Mouse (Mus musculus) cerebellum, postnatal 4 days (tissue): Measurements from ENCODE around the gene Ctss.

Source experiments
- DNase-seq, 2 experiments: peaks; one replicate each; pipeline ENCODE4 v3.0.0; 2022; ENCODE audit warnings: low spot score in 2 of 2, mixed read lengths in 1 of 2

Gene Ctss

DNA sequence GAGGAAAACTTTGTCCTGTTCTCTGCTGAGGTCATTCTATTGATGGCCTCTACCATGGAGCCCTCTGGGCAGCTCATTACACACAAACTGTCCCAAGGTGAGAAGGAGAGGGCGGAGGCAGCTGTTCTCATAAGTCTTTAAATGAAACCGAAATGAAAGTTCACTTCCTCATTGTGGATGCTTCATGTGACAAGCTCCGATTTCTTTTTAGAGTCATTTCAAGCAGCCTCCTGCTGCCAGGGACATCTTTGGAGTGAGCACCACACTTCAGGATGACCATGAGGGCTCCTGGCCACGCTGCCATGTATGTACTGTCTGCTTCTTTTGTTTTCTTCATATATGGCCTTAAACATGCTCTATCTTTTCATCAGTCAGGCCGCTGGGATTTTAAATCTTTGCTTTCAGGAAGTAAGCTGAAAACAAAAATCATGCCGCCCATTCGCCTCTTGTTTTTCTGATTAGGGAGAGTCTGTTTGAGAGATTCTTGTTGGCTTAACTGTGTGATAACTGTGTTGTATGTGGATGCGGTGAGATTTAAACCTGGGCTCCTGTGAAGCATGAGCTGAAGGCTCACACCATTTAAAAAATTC is at the start of gene Ctss:
TSS of gene Ctss (plus strand) at position 165 of the 590 bp plus-strand sequence.
- DNase-seq, result no peak

DNA sequence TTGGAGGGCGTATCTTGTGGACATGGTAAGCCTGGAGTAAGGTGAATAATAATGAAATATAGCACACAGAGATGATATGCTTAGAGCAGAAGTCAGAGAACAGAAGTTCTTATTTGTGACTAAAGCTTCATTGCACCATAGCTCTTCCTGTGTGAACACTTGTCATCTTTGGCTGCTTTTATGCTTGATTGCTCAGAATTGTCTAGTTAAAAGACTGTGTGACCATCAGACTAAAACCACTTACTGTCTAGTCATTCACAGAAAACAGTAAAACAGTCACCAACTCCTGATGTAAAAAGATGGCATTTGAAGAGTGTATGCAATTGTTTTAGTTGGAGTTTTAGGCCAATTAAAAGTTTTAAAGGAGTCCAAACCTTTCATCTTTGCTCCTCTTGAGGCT is 47.6 kb upstream of the Ctss start:
- DNase-seq, result no peak

DNA sequence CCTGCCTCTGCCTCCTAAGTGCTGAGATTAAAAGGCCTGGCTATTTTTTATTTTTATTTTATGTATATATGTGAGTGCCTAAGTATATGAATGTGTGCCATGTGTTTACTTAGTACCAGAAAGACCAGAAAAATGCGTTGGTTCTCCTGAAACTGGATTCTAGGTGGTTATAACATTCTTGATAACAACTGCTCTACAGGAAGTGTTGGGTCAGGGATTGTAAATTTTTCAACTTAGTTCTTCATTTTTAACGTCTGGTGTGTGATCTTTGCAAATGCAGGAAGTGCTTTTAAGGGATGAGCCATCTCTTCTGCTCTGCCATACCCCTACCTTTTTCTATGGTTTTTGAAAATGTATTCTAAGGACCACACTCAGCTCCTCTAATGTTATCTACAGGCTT is 40.2 kb upstream of the Ctss start:
- no peak for DNase-seq

DNA sequence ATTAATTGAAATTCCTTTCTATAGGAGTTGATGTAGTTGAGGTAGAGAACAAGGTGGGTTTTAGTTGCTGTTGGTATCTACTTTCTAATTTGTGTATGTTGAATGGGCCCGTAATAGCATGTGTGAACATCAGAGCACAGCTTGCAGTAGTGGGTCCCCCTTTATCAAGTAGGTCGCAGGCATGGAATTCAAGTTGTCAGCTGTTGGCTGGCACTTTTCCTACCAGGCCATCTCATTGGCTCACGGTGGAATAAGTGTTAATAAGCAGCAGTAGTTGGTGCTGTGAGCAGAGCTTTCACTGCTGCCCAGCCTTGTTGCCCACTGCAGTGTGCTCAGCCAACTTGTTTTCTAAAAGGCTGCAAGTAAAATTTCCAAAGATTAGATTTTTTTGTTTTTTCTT is 37.9 kb upstream of the Ctss start:
- no peak for DNase-seq

DNA sequence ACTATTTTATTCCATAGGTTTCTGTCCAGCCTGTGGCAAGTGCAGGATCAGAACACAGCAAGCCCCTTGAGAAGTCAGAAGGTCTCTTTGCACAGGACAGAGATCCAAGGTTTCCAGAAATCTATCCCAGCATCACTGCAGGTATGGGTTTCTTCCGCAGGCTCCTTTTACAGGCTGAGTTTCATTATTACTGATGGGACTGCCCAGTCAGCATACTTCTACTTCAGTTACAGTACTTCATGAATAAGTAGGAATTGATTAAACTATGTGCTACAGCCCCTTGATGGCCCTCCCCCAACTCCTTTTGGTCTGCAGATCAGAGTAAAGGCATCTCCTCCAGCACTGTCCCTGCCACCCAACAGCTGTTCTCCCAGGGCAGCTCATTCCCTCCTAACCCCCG is 36.3 kb upstream of the Ctss start:
- no peak for DNase-seq

DNA sequence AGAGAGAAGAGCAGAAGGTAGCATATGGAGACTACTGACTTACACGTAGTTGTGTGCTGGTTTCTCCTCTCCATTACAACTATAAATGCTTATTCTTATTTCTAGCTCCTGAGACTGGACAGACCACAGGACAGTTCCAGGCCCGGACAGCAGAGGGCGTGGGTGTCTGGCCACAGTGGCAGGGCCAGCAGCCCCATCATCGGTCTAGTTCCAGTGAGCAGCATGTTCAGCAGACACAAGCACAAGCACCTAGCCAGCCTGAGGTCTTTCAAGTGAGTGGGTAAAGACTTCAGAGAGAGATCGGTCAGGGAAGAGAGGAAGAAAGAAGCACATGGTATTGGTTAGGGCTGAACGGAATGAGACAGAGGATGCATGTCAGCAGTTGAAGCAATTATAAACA is 32.2 kb upstream of the Ctss start:
- peak; percentile 36 to 67 for DNase-seq

DNA sequence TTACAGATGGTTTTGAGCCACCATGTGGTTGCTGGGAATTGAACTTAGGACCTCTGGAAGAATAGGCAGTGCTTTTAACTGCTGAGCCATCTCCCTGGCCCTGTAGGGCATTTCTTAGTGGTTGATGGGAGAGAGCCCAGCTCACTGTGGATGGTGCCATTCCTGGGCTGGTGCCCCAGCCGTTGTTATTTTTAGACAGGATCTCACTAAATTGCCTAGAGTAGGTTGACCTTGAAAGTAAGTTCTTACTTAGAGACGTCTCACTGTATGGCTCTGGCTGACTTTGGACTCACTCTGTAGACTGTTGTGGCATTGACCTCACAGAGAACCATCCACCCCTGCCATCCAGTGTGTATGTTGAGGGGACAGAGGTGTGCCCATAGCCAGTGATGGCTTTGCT is 28.4 kb upstream of the Ctss start:
- no peak for DNase-seq

DNA sequence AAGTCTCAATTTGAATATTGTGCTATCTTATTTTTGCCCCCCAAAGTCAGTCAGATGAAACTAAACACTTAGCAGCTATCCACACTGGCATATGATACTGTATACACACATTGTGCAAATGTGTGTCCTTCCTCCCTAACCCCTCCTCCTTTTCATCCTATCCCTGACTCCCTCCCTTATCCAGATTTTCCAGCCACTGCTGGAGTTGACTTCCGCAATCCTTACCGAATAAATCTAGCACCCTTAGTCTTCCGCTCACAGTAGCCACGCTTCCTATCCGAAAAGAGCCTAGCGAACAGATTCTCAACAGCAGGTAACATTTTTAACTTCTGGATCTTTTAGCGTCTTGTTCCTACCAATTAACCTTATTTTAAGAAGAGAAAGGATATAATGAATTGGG is 27.6 kb upstream of the Ctss start, which contains the start of gene Ctsk:
TSS of gene Ctsk (plus strand) at position 233 of the 400 bp plus-strand sequence.
- DNase-seq, result no peak

DNA sequence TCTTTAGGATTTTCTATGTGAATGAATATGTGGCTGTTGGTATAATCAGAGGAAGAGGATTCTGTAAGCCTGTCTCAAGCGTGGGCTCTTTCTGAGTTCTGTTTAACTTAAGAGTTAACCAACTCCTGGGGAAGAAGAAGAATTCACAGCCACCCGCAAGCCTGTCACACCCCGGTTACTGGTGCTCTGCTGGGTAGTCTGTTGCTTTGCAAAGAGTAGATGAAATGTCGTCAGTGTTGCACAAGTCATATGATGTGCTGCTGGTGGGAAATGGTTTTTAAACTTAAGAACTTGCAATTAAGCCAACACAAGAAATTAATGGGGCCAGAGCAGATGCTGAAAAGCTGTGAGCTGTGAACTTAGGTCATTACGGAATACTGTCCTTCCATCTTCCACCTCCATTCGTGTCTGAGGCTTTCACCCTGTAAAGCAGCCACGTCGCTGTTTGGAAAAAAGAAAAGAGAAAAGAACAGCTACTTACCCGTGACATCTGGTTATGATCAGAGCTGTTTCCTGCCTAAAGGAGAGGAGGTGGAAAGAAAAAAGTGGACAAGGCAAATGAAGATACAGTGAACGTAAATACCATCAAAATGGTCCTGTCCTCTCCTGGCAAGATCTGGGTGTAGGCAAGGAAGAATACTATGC is 27.0 kb upstream of the Ctss start:
- no peak for DNase-seq

DNA sequence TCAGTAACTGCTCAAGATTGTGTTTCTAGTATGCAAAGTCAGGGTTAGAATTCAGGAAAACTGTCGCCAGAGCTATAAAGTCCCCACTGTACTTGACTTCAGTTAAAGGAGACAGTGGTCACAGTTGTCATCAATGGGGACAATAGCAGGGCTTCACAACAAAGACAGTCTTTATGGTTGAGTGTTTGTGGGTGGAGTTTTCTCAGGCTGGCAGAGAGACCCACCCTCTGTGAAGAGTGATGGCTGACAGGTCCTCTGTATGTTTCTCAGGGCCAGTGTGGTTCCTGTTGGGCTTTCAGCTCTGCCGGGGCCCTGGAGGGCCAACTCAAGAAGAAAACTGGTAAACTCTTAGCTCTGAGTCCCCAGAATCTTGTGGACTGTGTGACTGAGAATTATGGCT is 24.3 kb upstream of the Ctss start:
- no peak for DNase-seq

DNA sequence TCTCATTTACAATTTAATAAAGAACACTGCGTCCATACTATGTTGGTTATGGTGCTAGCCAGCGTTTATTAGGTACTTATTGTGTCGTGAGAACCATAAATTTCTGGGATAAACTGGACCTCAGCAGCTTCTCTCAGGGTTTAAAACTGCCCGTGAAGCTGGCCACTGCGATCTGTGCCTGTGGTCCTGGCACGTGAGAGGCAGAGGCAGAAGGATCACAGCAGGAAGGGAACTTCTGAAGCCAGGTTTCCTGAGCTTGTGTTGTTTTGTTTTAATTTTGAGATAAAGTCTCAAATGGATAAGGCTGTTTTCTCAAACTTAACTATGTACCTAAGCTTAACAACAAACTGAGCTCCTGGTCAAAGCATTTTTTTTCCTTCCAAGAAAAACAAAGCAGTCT is 17.2 kb upstream of the Ctss start:
- peak in 1 of 2 experiments; percentile 36 for DNase-seq

DNA sequence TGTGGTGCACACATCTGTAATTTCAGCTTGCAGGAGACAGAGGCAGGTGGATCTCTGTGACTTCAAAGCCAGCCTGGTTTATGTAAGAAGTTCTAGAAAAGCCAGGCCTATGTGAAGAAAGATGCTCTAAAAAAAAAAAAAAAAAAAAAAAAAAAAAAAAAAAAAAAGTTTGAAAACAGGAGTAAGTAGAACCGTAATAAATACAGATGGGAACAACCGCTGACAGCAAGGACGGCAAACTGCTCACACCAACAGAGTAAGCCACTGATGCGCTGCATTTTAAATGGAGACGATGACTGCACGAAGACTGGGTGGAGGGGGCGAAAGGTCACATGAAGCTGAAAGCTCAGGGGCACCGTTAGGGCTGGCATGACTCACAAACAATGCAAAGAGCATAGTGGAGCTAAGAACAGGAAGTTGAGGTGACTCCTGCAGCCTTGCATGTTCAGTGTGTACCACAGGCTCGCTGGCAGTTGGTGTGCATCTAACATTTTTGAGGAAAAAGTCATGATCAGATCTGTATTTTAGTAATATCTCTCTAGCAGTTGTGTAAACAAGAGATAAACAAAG is 14.9 kb upstream of the Ctss start:
- DNase-seq, result no peak

DNA sequence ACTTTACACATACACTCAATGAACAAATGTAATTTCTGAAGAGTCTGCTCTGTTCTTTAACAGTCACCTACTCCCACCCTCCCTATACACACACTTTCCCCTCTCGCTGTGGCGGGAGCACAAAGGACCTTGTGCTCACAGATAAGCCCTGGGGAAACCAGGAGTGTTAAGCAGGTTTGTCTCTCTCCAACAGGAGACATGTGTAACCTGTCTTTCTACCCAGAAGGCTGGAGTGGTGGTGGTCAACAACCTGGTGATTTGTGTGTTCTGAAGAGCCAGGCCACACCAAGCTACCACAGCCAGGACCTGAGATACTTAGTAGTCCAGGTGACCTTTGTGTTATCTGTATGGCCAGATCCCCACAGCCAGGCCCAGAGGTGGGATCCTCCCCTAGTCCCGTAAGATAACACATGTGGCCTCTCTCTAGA is 10.0 kb upstream of the Ctss start:
- DNase-seq, result no peak

DNA sequence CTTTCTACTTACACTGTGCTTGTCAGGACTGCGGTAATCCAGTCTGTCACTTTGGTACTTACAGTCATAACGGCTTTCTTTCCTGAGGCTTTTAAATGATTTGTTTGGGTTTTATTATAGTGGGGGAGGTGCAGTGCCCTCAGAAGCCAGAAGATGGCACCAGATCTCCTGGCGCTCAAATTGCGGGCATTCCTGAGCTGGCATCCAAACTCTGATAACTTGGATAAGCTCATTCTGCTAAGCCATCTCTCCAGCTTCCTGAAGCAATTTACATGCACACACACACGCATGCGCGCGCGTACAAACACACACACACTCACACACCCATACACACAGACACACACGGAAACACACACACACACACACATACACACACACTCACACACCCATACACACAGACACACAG is 9.1 kb upstream of the Ctss start:
- DNase-seq, result peak; percentile 52 to 67

DNA sequence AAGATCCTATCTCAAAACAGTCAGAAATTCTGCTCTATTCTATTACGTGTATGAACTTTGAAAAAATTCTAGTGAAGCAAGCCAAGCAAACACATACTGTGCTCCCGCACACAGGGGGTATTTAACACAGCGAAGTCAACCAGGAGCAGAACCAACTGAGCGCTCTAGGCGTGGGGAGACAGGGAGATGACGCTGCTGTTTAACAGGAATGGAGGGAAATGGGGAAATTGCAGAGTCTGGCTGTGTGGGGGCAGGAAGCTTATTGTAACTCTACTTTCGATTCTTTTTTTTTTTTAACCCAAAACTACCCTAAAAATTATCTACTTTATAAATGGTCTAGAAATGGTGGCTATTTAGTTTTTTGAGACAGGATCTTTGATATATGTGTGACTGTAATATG is 7.7 kb upstream of the Ctss start:
- no peak for DNase-seq

DNA sequence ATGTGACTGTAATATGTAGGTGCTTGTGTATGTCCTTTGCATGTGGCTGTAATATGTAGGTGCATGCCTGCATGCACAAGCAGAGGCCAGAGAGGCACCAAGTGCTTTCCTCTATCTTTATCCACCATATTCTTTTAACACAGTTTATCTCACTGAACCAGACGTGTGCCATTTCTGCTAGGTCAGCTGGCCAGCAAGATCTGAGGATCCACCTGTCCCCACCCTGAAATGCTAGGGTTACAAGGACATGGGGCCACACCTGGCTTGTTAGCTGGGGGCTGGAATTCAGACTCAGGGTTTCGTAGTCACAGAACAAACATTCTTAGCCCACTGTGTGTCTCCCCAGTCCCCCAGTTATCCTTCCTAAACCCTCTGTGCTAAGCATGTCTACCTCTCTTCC is 7.3 kb upstream of the Ctss start:
- no peak for DNase-seq

DNA sequence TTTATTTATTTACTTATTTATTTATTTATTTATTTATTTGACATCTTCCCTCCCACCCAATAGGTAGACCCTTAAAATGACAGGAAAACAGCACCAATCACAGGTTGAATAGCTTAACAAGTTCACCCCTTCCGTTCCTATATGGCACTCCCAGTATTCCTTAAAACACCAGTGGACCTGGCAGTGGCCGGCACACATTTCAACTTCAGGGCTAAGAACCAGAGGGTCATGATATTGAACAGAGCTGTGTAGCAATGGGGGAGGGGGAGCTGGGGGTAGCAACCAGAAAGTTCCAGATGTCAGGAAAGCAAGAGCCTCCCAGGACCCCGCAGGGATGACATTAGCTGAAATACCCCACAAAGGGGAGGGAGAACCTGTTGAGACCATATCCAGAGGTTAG is 6.5 kb upstream of the Ctss start:
- DNase-seq, result no peak

DNA sequence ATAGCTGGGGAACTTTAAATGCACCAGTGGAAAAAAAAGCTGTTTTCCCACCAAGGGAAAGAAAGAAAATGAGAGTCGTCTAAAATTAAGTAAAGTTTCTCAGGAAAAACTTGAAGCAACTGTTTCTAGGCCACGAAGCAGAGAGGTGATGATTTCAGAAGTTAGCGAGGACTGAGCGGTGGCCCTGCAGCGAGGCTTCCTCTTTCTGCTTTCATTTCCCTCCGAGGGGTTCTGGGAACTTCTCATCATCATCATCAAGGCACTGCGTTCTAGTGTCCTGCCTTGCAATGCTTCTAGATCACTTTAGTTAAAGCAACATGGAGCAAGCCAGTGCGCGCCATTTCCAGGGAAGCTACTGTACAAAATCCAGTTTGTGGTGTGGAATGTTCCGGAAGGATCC is 5.4 kb upstream of the Ctss start:
- no peak for DNase-seq

DNA sequence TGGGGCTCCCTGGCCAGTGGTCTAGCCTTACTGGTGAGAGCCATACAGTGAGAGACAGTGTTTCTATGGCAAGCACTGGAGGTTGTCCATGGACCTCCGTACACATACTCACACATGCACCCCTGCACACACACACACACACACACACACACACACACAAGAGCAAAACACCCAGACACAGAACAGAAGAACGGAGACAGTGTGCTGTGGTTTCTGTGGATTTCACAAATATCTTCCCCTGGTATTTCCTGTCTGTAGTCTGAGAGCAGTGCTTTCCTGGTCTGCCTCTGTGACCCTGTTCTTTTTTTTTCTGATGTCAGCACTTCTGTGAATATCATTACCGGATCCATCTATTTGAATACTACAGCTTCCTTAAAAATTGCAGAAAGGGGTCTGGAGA is 2.9 kb upstream of the Ctss start:
- DNase-seq, result no peak

DNA sequence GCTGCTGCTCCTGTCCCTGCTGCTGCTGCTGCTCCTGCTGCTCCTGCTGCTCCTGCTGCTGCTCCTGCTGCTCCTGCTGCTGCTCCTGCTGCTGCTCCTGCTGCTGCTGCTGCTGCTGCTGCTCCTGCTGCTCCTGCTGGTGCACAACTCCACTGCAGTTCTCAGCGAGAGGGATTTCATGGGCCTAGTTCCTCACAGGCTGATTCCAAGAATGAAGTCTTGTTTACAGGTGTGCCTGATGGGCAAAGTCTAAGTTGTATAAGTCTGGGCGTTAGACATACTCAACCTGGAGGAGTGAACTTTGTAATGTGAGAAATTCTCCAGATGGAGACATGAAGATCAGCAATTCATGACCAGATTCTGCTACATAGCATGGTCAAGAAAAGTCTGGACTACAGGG is 1.9 kb upstream of the Ctss start:
- no peak for DNase-seq

DNA sequence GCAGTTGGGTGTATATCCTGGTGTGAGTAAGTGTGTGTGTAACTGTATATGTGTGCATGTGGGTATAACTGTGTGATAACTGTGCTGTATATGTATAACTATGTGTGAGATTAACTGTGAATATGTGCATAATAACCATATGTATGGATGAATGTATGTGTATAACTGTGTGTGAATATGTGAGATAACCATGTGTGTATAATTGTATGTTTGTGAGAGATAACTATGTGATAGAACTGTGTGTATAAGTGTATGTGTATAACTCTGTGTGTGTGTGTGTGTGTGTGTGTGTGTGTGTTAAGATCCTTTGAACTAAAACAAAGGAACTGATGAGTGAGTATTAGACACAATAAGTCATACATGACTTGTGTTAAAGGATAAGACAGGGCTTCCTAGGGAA is 475 bp upstream of the Ctss start:
- DNase-seq, result no peak

DNA sequence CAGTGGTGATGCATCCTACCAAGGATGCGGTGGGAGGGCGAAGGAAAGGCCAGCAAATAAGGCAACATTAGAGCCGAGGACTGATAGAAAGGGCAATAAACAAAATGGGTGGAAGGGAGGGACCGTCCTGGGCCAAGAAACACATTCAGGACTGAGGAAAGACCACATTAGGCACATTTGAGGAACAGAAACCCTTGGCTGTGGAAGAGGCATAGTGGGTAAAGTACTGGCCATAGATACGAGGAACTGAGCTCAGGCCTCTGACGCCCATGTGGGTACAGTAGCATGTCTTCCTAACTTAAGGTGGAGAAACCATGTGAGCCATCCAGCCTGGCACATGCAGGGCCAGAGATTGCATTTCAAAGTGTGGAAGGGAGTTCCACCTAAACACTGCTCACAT is 3.2 kb downstream of the Ctss start:
- no peak for DNase-seq

DNA sequence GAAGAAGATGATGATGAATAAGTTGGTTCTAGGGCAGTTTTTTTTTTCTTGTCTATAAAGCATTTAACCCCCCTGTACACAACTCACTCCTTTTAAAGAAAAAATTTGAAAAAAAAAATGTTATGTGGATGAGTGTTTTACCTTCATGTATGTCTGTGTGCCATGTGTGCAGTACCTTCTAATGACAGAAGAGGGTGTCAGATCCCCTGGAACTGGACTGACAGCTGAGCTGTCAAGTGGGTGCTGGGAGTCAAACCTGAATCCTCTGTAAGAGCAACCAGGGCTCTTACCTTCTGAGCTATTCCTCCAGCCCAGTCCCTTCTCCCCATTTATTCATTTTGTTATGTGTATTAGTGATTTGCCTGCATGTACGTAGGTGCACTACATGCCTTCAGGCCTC is 4.4 kb downstream of the Ctss start:
- no peak for DNase-seq

DNA sequence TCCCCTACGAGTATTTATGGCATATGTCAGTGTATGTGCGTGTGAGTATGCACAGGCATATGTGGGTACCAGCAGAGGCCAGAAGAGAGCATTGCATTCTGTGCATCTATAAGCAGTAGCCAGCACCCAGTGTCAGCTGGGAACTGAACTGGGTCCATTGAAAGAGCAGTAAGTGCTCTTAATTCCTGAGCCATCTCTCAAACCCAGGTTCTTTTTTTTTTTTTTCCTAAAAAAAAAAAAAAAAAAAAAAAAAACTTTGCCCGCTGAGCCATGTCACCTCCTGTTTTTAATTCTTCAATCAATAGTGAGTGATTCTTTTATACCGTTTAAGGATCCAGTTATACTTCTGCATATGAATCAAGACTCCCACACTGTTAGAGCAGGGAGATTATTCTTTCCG is 6.8 kb downstream of the Ctss start:
- DNase-seq, result no peak
